Mouse (Mus musculus) activated CD4-positive, CD25-positive, alpha-beta regulatory T cell, adult 4 months (primary cell): ENCODE measurements at regions not wholly inside any gene's neighbourhood (a gene's known extent, or its start where the extent isn't known, plus 50 kb on each side); places are given as distances from the start of the nearest gene placed in this dataset.

ENCODE experiments used
- ATAC-seq: one replicate; pipeline ENCODE4 v1.8.0; 2017

- ATAC-seq = no peak
Observed at GRCm38 (mm10) chr8:35935034-35935433, 169.4 kb downstream of the Gm19410 start.

GRCm38 (mm10) chr8:35939199-35939598 is 173.6 kb downstream of the Gm19410 start:
- no peak for ATAC-seq

GRCm38 (mm10) chr8:35942515-35942914 is 176.9 kb downstream of the Gm19410 start:
- no peak for ATAC-seq

GRCm38 (mm10) chr8:35943686-35944085 is 178.1 kb downstream of the Gm19410 start:
- no peak for ATAC-seq

- ATAC-seq = no peak
Observed at GRCm38 (mm10) chr8:35944461-35944860, 178.9 kb downstream of the Gm19410 start.

- no peak for ATAC-seq
Observed at GRCm38 (mm10) chr8:35946539-35946940, 180.9 kb downstream of the Gm19410 start.

- no peak for ATAC-seq
Observed at GRCm38 (mm10) chr8:35948146-35948545, 182.6 kb downstream of the Gm19410 start.

- no peak for ATAC-seq
Observed at GRCm38 (mm10) chr8:35948751-35949183, 183.2 kb downstream of the Gm19410 start.

- no peak for ATAC-seq
Observed at GRCm38 (mm10) chr8:35955506-35955905, 189.9 kb downstream of the Gm19410 start.

GRCm38 (mm10) chr8:35956319-35956718 is 190.7 kb downstream of the Gm19410 start:
- no peak for ATAC-seq

- no peak for ATAC-seq
Observed at GRCm38 (mm10) chr8:35959201-35959600, 193.6 kb downstream of the Gm19410 start.

GRCm38 (mm10) chr8:35960867-35961614 is 195.5 kb downstream of the Gm19410 start:
- ATAC-seq = no peak

- no peak for ATAC-seq
Observed at GRCm38 (mm10) chr8:35961615-35962220, 196.1 kb downstream of the Gm19410 start.

- ATAC-seq = no peak
Observed at GRCm38 (mm10) chr8:35964932-35965331, 199.3 kb downstream of the Gm19410 start.

GRCm38 (mm10) chr8:35968341-35968740 is 202.8 kb downstream of the Gm19410 start:
- no peak for ATAC-seq

- no peak for ATAC-seq
Observed at GRCm38 (mm10) chr8:35971082-35971481, 205.5 kb downstream of the Gm19410 start.

- ATAC-seq = no peak
Observed at GRCm38 (mm10) chr8:35974323-35975029, 208.9 kb downstream of the Gm19410 start.

GRCm38 (mm10) chr8:35979638-35980255 is 214.2 kb downstream of the Gm19410 start:
- no peak for ATAC-seq

- no peak for ATAC-seq
Observed at GRCm38 (mm10) chr8:35983083-35983482, 217.5 kb downstream of the Gm19410 start.

GRCm38 (mm10) chr8:35985152-35985689 is 219.6 kb downstream of the Gm19410 start:
- ATAC-seq = no peak

GRCm38 (mm10) chr8:35987327-35987726 is 221.7 kb downstream of the Gm19410 start:
- ATAC-seq = no peak

GRCm38 (mm10) chr8:35991013-35991412 is 225.4 kb downstream of the Gm19410 start:
- no peak for ATAC-seq
